Mouse (Mus musculus) stomach, embryonic 15.5 days (tissue): ENCODE measurements around the gene Cd209e. TPM values are rescaled to one million over a fixed set of nuclear protein-coding genes. Genes with fewer than 3 reads are reported as not detected.
"Not testable (repeated sequence)": the region's sequence is repeated elsewhere in the genome, so short reads cannot be mapped to it uniquely, and the experiment has no call there.

Source experiments
- ATAC-seq: fragments of 200-750 bp; cut with Nextera tagmentation; 2 replicates; pipeline ENCODE4 v1.8.0; 2017; ENCODE audit warnings: low read depth, moderate number of reproducible peaks, moderate TSS enrichment; ENCODE audit not compliant: insufficient read depth, low FRiP score
- H3K27ac ChIP-seq: fragments of 300-500 bp; sonication (generic); 2 replicates; pipeline ENCODE4 v1.5.1; 2015; ENCODE audit warnings: mild to moderate bottlenecking, inconsistent platforms
- H3K27me3 ChIP-seq: fragments of 300-500 bp; sonication (generic); replicated peaks from 2 replicates; pipeline ENCODE4 v1.6.1; 2015; ENCODE audit warnings: inconsistent platforms
- H3K36me3 ChIP-seq: fragments of 300-500 bp; sonication (generic); 2 replicates; pipeline ENCODE4 v1.6.1; 2015; ENCODE audit warnings: inconsistent platforms
- H3K4me1 ChIP-seq: fragments of 300-500 bp; sonication (generic); 2 replicates; pipeline ENCODE4 v1.6.1; 2015; ENCODE audit warnings: inconsistent platforms
- H3K4me2 ChIP-seq: fragments of 300-500 bp; sonication (generic); 2 replicates; pipeline ENCODE4 v1.6.1; 2015; ENCODE audit warnings: mild to moderate bottlenecking, inconsistent platforms
- H3K4me3 ChIP-seq: fragments of 300-500 bp; sonication (generic); replicated peaks from 2 replicates; pipeline ENCODE4 v1.5.1; 2015; ENCODE audit warnings: inconsistent platforms
- H3K9ac ChIP-seq: fragments of 300-500 bp; sonication (generic); 2 replicates; pipeline ENCODE4 v1.6.1; 2015; ENCODE audit warnings: inconsistent platforms
- H3K9me3 ChIP-seq: fragments of 300-500 bp; sonication (generic); 2 replicates; pipeline ENCODE4 v1.6.1; 2016; ENCODE audit warnings: inconsistent platforms
- WGBS: fragments of 180-500 bp; shearing (Covaris S2); methylation state at CpG from one replicate; pipeline ENCODE4 v1.1.7; 2015; 5-methylcytosine and 5-hydroxymethylcytosine counted together
- polyA plus RNA-seq: library from polyadenylated mRNA; unstranded; fragments of >200 nt; fragmentation: Nextera tagmentation; extraction: Ambion mirVana; gene quantifications from 2 replicates; pipeline ENCODE4 v1.2.1, GENCODE M21; 2015

Cd209e gene
- polyA plus RNA-seq = 0.06 TPM in 1 of 2 replicates, not detected in the other

GRCm38 (mm10) chr8:3854209-3854608, at the start of gene Cd209e:
Gene Cd209e (minus strand): TSS chr8:3854309.
- Histone ChIP-seq H3K4me1 (no peaks in the 10 kb centered on the region), H3K9ac (no peak within 1 kb of the TSS), H3K36me3 (no peaks in the 10 kb centered on the region), H3K4me3 (no peak within 1 kb of the TSS), H3K27ac (no peak within 1 kb of the TSS), H3K9me3 (no peaks in the 10 kb centered on the region), H3K4me2 (no peak within 1 kb of the TSS), H3K27me3 (no peaks in the 10 kb centered on the region)
- no peak for ATAC-seq
- WGBS = 78% methylated on average over 2 of the region's 2 CpGs

DNA sequence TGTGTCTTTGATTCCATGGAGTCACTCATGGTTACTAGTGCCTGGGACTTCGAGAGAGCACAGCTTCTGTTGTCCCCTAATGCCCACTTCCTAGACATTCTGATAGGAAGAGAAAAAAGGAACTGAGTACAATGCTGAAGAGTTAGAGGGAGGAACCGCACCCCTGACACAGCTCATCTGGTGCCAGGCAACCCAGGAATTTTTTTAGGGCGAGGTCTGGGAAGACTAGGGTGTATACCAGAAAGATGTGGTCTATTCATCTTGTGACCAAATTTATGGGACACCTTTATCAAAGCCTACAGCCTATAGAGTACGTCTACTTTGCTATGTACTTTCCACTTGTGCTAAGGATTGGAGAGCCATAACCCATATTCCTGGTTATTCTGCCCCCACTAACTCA, 24.3 kb upstream of the Cd209e start, which contains the start of gene Cd209d:
TSS of gene Cd209d (minus strand) at position 101 of the 400 bp plus-strand sequence.
- no peaks in the 10 kb centered on the region for H3K36me3 ChIP-seq
- no peak within 1 kb of the TSS for H3K4me3 ChIP-seq

DNA sequence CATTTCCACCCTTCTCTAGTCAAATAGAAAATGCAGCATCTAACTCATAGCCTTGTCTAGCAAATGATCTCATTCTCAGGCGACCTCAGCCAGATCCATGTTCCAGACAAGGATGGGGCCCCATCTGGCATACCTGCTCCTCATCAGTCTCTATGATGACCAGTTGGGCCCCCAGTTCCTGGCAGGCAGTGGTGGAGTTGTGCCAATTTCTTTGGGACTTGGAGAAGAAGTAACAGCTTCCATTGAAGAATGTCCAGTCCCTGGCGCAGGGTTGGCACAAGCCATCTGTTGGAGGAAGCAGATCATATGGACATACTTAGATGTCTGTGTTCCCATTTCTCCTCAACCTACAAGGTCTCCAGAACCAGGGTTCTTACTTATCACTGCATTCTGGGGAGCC, 22.0 kb upstream of the Cd209e start:
- ATAC-seq = no peak
- Histone ChIP-seq H3K4me2 (no peak overlapping the region), H3K4me3 (no peak overlapping the region), H3K9ac (no peak overlapping the region), H3K27me3 (no peaks in the 10 kb centered on the region), H3K36me3 (no peaks in the 10 kb centered on the region), H3K9me3 (no peaks in the 10 kb centered on the region), H3K4me1 (no peaks in the 10 kb centered on the region), H3K27ac (no peak overlapping the region)
- WGBS = 73% methylated on average over 2 of the region's 2 CpGs

More for the DNA sequence above, 24.3 kb upstream of the Cd209e start, which contains the start of gene Cd209d:
- H3K27me3 ChIP-seq = no peaks in the 10 kb centered on the region
- H3K27ac ChIP-seq = no peak within 1 kb of the TSS
- ATAC-seq = no peak
- no peak within 1 kb of the TSS for H3K4me2 ChIP-seq
- H3K9me3 ChIP-seq = no peaks in the 10 kb centered on the region
- 70% methylated on average over 4 of the region's 4 CpGs for WGBS
- H3K4me1 ChIP-seq = no peaks in the 10 kb centered on the region
- no peak within 1 kb of the TSS for H3K9ac ChIP-seq

DNA sequence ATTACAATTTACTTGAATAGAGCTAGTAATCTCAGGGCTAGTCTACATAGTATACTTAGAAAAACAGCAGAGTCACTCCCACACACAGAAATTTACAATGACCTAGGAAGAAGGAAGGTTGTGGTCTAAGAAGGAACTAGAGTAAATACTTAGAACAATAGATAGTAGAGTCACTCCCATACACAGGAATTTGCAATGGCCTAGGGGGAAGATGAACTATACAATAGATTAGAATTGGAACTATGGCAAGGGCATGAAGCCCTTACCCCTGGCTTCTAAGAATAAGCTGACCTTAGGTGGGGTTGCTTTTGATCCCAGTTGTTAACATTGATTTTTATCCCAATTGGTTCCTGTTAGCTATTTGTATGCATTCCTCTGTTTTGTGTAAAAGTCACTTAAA, 8.6 kb upstream of the Cd209e start:
- H3K4me3 ChIP-seq, ATAC-seq, H3K4me2 ChIP-seq, H3K9ac ChIP-seq, H3K27ac ChIP-seq, H3K4me1 ChIP-seq, H3K9me3 ChIP-seq, H3K36me3 ChIP-seq, H3K27me3 ChIP-seq: not testable (repeated sequence)

- ATAC-seq = no peak
- Histone ChIP-seq H3K9ac (no peak overlapping the region), H3K4me2 (no peak overlapping the region), H3K4me1 (no peaks in the 10 kb centered on the region), H3K9me3 (no peaks in the 10 kb centered on the region), H3K4me3 (no peak overlapping the region), H3K27me3 (no peaks in the 10 kb centered on the region), H3K27ac (no peak overlapping the region), H3K36me3 (no peaks in the 10 kb centered on the region)
- 85% methylated on average over 14 of the region's 14 CpGs for WGBS
These were observed 51.0 kb downstream of the Cd209e start for GRCm38 (mm10) chr8:3803091-3803490.

Other genes with a start within 250 kb of the Cd209e start
- gene Xab2, start 233.0 kb downstream of the Cd209e start, polyA plus RNA-seq = 48.9 and 49.2 TPM in 2 replicates
- gene Pet100, start 232.8 kb downstream of the Cd209e start, polyA plus RNA-seq = 85.1 and 98.6 TPM in 2 replicates
- 0.17 TPM in 1 of 2 replicates, not detected in the other for gene Pcp2, start 228.8 kb downstream of the Cd209e start, polyA plus RNA-seq
- 105 and 118 TPM in 2 replicates for gene Stxbp2, start 223.4 kb downstream of the Cd209e start, polyA plus RNA-seq
- gene Retn, start 198.5 kb downstream of the Cd209e start, polyA plus RNA-seq = 0.15 TPM in 1 of 2 replicates, not detected in the other
- 2.9 and 3.2 TPM in 2 replicates for gene Mcemp1, start 188.6 kb downstream of the Cd209e start, polyA plus RNA-seq
- gene Fcor, start 181.9 kb downstream of the Cd209e start, polyA plus RNA-seq = 10.3 and 11.3 TPM in 2 replicates
- gene Trappc5, start 178.0 kb downstream of the Cd209e start, polyA plus RNA-seq = 35.0 and 36.3 TPM in 2 replicates
- gene Fcer2a, start 160.1 kb downstream of the Cd209e start, polyA plus RNA-seq = 0.17 and 0.22 TPM in 2 replicates
- 0.35 TPM in 1 of 2 replicates, not detected in the other for gene Clec4g, start 133.7 kb downstream of the Cd209e start, polyA plus RNA-seq
- 0.21 and 0.35 TPM in 2 replicates for gene Cd209a, start 105.3 kb downstream of the Cd209e start, polyA plus RNA-seq
- not detected in 2 replicates for gene Cd209d, start 24.2 kb upstream of the Cd209e start, polyA plus RNA-seq
- 0.17 TPM in 1 of 2 replicates, not detected in the other for gene Cd209b, start 72.5 kb upstream of the Cd209e start, polyA plus RNA-seq
- gene Cd209c, start 100.4 kb upstream of the Cd209e start, polyA plus RNA-seq = 0.30 and 0.45 TPM in 2 replicates